Mouse (Mus musculus): ENCODE results near the gene Dop1b.

DNA sequence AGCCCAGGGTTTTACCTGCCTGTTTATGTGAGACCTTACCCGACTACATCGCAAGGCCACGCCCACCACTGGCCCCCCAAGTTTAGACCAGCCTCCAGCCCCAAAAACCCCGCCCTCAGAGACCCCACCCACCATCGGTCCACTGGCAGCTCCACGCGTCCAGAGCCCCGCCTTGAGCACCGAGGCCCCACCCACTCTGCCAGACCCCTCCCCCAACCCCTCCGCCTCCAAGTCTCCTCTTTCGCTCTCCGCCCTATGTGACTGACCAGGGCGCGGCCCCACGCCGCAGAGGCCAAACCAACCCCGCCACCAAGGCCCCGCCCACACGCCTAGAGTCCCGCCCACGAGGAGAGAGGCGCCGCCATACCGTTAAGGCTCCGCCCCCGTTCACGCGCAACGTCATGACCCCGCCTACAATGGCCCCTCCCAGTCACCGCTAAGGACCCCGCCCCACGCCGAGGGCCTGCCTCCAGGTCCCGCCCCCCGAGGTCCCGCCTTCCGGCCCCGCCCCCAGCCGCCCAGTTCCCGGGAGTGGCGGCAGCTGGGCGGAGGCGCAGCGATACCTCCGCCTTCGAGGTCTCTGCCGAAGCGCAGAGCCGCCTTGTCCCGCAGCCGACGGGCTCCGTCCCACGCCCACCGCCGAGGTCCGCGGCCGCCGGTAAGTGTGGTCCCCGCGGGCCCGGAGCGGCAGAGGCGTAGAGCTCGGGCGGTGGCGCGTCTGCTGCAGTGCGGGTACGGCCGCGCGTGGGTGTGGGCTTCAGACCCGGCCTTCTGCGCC, at the start of gene Dop1b:
- peak; percentile 55; the same call in 1 of the 2 replicates for TF ChIP-seq POLR2A (IDR thresholded peaks at IDR 0.05; ENCODE audit: extremely low read depth, insufficient read depth, low read length)
- no peak for TF ChIP-seq CTCF (IDR thresholded peaks at IDR 0.05; ENCODE audit: extremely low read depth, insufficient read depth, low read length)
